Mouse (Mus musculus) liver, adult 10 weeks (tissue): Measurements from ENCODE around the gene H2-M10.2. TPM values are rescaled to one million over a fixed set of nuclear protein-coding genes. Genes with fewer than 3 reads are reported as not detected.

Experiments
- polyA plus RNA-seq: library from polyadenylated mRNA; stranded (reverse); fragments of 350-450 nt; fragmentation: Illumina TruSeq; extraction: RNeasy Lipid Tissue Mini Kit (QIAGEN cat#74804); gene quantifications from one replicate; pipeline ENCODE4 v1.2.3, GENCODE M21; 2014; ENCODE audit warnings: low read depth, low replicate concordance

Gene H2-M10.2
- polyA plus RNA-seq = not detected

GRCm38 (mm10) chr17:36286390-36286789, at the start of gene H2-M10.2:
Gene H2-M10.2 (minus strand): TSS chr17:36286490.

GRCm38 (mm10) chr17:36326055-36326454, 39.8 kb upstream of the H2-M10.2 start, which contains the start of gene H2-M10.1:
Gene H2-M10.1 (minus strand): TSS chr17:36326155.

GRCm38 (mm10) chr17:36271586-36272256, 14.6 kb downstream of the H2-M10.2 start, which contains the start of gene Trim39:
Gene Trim39 (minus strand): TSS chr17:36272247.

DNA sequence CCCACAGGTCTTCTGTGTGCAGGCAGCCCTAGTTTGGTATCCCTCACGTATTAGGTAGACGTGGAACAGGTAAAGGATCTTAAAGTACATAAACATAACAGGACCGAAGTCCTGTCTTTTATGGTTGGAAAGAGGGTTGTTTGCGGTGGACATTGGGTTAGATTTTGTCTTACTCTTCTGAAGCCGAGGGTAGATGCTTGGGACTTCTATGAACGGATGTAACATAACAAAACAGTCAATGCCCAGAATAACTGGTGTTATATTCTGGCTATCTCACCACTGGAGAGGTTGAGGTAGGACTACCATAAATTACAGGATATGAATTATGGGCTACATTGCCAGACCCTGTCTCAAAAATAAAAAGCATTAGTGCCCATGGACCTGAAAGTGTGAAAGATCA, 28.3 kb downstream of the H2-M10.2 start, which contains the start of gene Rpp21:
Rpp21 (minus strand) TSS at position 101 of the 400 bp plus-strand sequence.

Other genes starting within 250 kb of the H2-M10.2 start
- gene H2-T22, start 243.7 kb downstream of the H2-M10.2 start, polyA plus RNA-seq = 46.2 TPM
- not detected for gene Gm6034, start 243.5 kb downstream of the H2-M10.2 start, polyA plus RNA-seq
- not detected for gene Gm11127, start 228.1 kb downstream of the H2-M10.2 start, polyA plus RNA-seq
- gene Gm19684, start 164.8 kb downstream of the H2-M10.2 start, polyA plus RNA-seq = not detected
- not detected for gene Gm7030, start 157.1 kb downstream of the H2-M10.2 start, polyA plus RNA-seq
- not detected for gene Gm8909, start 118.0 kb downstream of the H2-M10.2 start, polyA plus RNA-seq
- not detected for gene H2-T3, start 96.2 kb downstream of the H2-M10.2 start, polyA plus RNA-seq
- gene Rpp21, start 28.4 kb downstream of the H2-M10.2 start, polyA plus RNA-seq = 2.5 TPM
- 9.3 TPM for gene Trim39, start 14.2 kb downstream of the H2-M10.2 start, polyA plus RNA-seq
- not detected for gene H2-M10.1, start 39.7 kb upstream of the H2-M10.2 start, polyA plus RNA-seq
- not detected for gene H2-M10.3, start 81.9 kb upstream of the H2-M10.2 start, polyA plus RNA-seq
- not detected for gene H2-M10.4, start 175.8 kb upstream of the H2-M10.2 start, polyA plus RNA-seq